Mouse (Mus musculus) embryonic facial prominence, embryonic 14.5 days (tissue): Measurements from ENCODE around the gene Card10. TPM values are rescaled to one million over a fixed set of nuclear protein-coding genes. Genes with fewer than 3 reads are reported as not detected.

ENCODE experiments used
- ATAC-seq: fragments of 200-750 bp; cut with Nextera tagmentation; 2 replicates; pipeline ENCODE4 v1.8.0; 2017; ENCODE audit warnings: low read depth, moderate number of reproducible peaks, moderate TSS enrichment
- DNase-seq: peaks from one replicate; pipeline ENCODE4 v3.0.0-alpha.2; 2015; ENCODE audit warnings: low spot score
- H3K27ac ChIP-seq: fragments of 300-500 bp; sonication (generic); replicated peaks from 2 replicates; pipeline ENCODE4 v1.5.1; 2014; ENCODE audit warnings: low read depth, mild to moderate bottlenecking, low read length, moderate library complexity
- H3K27me3 ChIP-seq: fragments of 300-500 bp; sonication (generic); replicated peaks from 2 replicates; pipeline ENCODE4 v1.6.1; 2014; ENCODE audit warnings: low read length; ENCODE audit not compliant: control insufficient read depth, insufficient read depth
- H3K36me3 ChIP-seq: fragments of 300-500 bp; sonication (generic); 2 replicates; pipeline ENCODE4 v1.6.1; 2014; ENCODE audit warnings: low read length, mixed read lengths; ENCODE audit not compliant: control insufficient read depth, insufficient read depth
- H3K4me1 ChIP-seq: fragments of 300-500 bp; sonication (generic); 2 replicates; pipeline ENCODE4 v1.6.1; 2014; ENCODE audit warnings: antibody characterized with exemption, low read length; ENCODE audit not compliant: control insufficient read depth, insufficient read depth
- H3K4me2 ChIP-seq: fragments of 300-500 bp; sonication (generic); 2 replicates; pipeline ENCODE4 v1.6.1; 2014; ENCODE audit warnings: low read depth, mild to moderate bottlenecking, low read length, moderate library complexity, mixed read lengths
- H3K4me3 ChIP-seq: fragments of 300-500 bp; sonication (generic); 2 replicates; pipeline ENCODE4 v1.5.1; 2014; ENCODE audit warnings: low read depth, mild to moderate bottlenecking, low read length
- H3K9ac ChIP-seq: fragments of 300-500 bp; sonication (generic); 2 replicates; pipeline ENCODE4 v1.6.1; 2014; ENCODE audit warnings: low read depth, mild to moderate bottlenecking, low read length, moderate library complexity, mixed read lengths
- H3K9me3 ChIP-seq: fragments of 300-500 bp; sonication (generic); 2 replicates; pipeline ENCODE4 v1.6.1; 2016; ENCODE audit warnings: low read length; ENCODE audit not compliant: control insufficient read depth
- WGBS: fragments of 180-500 bp; shearing (Covaris S2); extraction: QIAGEN DNeasy Blood & Tissue Kit; methylation state at CpG from one replicate; pipeline ENCODE4 v1.1.7; 2014; 5-methylcytosine and 5-hydroxymethylcytosine counted together
- polyA plus RNA-seq: library from polyadenylated mRNA; unstranded; fragments of >200 nt; fragmentation: Nextera tagmentation; extraction: Ambion mirVana; gene quantifications from 2 replicates; pipeline ENCODE4 v1.2.1, GENCODE M21; 2014

Card10 gene
- polyA plus RNA-seq, 1 experiment from 2014 or later: 6.1 TPM

DNA sequence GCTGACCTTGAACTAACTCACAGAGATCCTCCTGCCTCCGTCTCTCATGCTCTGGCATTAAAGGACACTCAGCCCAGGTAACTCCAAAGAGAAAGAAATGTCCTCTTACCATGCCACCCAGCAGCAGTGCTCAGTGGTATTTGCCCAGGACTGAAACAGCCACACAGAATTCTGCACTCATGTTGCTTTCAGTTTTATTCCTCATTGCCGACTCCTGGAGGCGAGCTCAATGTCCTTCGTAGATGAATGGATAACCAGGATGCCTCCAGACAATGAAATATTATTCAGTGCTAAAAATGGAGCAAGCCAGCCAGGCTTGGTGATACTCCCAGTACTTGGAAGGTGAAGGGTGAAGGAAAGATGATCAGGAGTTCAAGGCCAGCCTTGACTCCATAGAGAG is 10.8 kb upstream of the Card10 start:
- Histone ChIP-seq H3K9me3 (no peaks in the 10 kb centered on the region), H3K27me3 (no peaks in the 10 kb centered on the region), H3K4me3 (no peak overlapping the region), H3K4me1 (no peaks in the 10 kb centered on the region; the same call in 1 of the 2 replicates), H3K27ac (no peak overlapping the region), H3K9ac (no peak overlapping the region), H3K4me2 (no peak overlapping the region), H3K36me3 (no peaks in the 10 kb centered on the region)
- no peak for DNase-seq
- 88% methylated on average over 4 of the region's 4 CpGs for WGBS
- no peak for ATAC-seq

- Histone ChIP-seq H3K9me3 (no peaks in the 10 kb centered on the region), H3K27ac (no peak overlapping the region), H3K4me2 (no peak overlapping the region), H3K4me1 (no peaks in the 10 kb centered on the region; the same call in 1 of the 2 replicates), H3K9ac (no peak overlapping the region), H3K27me3 (no peaks in the 10 kb centered on the region), H3K4me3 (no peak overlapping the region), H3K36me3 (no peaks in the 10 kb centered on the region)
- ATAC-seq: 0 out of 2 replicates have a peak, but pooled peaks have one; percentile 22
- 72% methylated on average over 8 of the region's 9 CpGs for WGBS
- DNase-seq: no peak
Measured at GRCm38 (mm10) chr15:78810146-78810545, 7.3 kb upstream of the Card10 start.

DNA sequence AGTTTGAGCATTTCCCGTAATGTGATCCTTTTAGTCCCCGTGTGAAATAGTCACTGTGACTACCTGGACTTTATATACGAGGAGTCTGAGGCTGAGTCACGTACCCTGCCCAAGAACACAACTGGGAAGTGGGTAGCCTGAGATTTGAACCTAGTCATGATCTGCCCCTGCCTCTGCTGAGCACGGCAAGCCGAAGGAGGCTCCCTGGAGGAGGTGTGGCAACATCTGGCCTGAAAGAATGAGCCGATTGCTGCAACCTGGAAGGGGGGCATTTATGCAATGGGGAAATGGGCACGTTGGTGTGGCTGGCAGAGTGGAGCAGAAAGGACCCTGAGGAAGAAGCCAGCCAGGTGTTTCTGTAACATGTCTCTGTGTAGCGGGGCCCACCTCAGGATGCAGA is 6.9 kb upstream of the Card10 start:
- WGBS: 43% methylated on average over 9 of the region's 9 CpGs
- H3K9me3 ChIP-seq: no peaks in the 10 kb centered on the region
- no peak for DNase-seq

DNA sequence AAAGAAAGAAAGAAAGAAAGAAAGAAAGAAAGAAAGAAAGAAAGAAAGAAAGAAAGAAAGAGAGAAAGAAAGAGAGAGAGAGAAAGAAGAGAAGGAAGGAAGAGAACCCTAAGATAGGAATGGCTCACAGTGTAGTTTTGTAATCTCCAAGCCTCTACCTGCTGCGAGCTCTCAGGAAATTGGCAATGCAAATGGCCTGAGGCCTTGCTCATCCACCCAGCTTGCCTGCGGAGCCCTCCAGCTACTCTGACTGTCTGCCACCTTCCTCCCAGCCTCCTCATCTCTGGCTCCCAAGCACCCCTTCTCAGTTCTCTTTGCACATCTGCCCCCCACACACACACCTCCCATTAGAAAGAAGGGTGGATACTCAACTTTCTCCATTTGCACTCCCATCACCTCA is 6.1 kb upstream of the Card10 start:
- no peak overlapping the region for H3K4me3 ChIP-seq
- H3K4me2 ChIP-seq: no peak overlapping the region
- no peaks in the 10 kb centered on the region; the same call in 1 of the 2 replicates for H3K4me1 ChIP-seq
- H3K27ac ChIP-seq: no peak overlapping the region
- H3K36me3 ChIP-seq: no peaks in the 10 kb centered on the region
- H3K27me3 ChIP-seq: peaks cover 5% of the 10 kb centered on the region; the same call in 1 of the 2 replicates
- H3K9me3 ChIP-seq: no peaks in the 10 kb centered on the region
- WGBS: 67% methylated on average over 2 of the region's 2 CpGs
- ATAC-seq (no peak), DNase-seq (no peak)
- no peak overlapping the region for H3K9ac ChIP-seq

More for the DNA sequence above, 6.9 kb upstream of the Card10 start:
- ATAC-seq: no peak
- Histone ChIP-seq H3K9ac (no peak overlapping the region), H3K4me2 (no peak overlapping the region), H3K4me3 (no peak overlapping the region), H3K27ac (no peak overlapping the region), H3K27me3 (0 out of 2 replicates have a peak, but pooled peaks cover 3% of the 10 kb centered on the region), H3K4me1 (no peaks in the 10 kb centered on the region; the same call in 1 of the 2 replicates), H3K36me3 (no peaks in the 10 kb centered on the region)

DNA sequence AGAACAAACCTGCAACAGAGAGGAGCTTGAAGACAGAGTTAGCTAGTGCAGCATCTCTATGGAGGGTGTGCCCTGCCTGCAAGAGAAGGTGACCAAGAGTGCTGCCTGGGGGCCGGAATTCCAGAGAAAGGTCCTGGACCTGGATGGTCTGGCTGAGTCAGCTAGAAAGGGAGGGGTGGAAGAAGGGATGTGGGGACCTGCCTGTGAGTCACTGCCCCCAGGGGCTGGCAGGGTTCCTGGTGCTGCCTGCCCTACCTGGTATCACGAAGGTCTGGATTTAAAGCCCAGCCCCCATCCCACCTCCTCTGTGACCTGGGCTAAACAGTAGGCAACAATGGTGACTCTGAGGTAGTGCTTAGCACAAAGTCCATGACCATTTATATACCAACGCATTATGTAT is 4.3 kb upstream of the Card10 start:
- Histone ChIP-seq H3K4me3 (no peak overlapping the region), H3K27ac (no peak overlapping the region), H3K9me3 (no peaks in the 10 kb centered on the region), H3K4me1 (no peaks in the 10 kb centered on the region; the same call in 1 of the 2 replicates), H3K36me3 (no peaks in the 10 kb centered on the region), H3K27me3 (peaks cover 22% of the 10 kb centered on the region), H3K9ac (no peak overlapping the region), H3K4me2 (no peak overlapping the region)
- WGBS: 71% methylated on average over 3 of the region's 3 CpGs
- DNase-seq: no peak
- ATAC-seq: no peak

DNA sequence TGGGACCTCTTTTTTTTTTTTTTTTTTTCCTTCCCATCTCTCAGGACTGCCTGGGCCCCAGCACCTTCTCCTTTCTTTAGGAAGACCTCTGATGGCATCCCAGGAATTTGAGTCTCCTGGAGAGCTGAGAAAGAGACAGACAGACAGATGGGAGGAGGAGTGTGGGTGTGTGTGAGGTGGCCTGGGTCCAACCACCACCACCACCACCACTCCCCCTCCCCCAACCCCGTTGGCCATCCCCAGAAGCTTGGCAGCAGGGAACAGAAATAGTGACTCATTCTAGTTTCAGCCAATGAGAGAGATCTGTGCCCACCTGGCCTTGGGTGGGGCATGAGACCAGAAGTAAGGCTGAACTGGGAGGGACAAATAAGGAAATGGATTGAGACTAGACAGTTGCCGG is 3.8 kb upstream of the Card10 start:
- ATAC-seq: no peak
- Histone ChIP-seq H3K9me3 (no peaks in the 10 kb centered on the region), H3K4me2 (no peak overlapping the region), H3K27ac (no peak overlapping the region), H3K36me3 (no peaks in the 10 kb centered on the region), H3K9ac (no peak overlapping the region), H3K4me3 (no peak overlapping the region), H3K27me3 (peaks cover 28% of the 10 kb centered on the region), H3K4me1 (no peaks in the 10 kb centered on the region; the same call in 1 of the 2 replicates)
- no peak for DNase-seq
- WGBS: 25% methylated on average over 2 of the region's 2 CpGs

- Histone ChIP-seq H3K36me3 (no peaks in the 10 kb centered on the region), H3K4me1 (no peaks in the 10 kb centered on the region; the same call in 1 of the 2 replicates), H3K27me3 (peaks cover 39% of the 10 kb centered on the region), H3K27ac (no peak overlapping the region), H3K9ac (no peak overlapping the region), H3K4me3 (no peak overlapping the region), H3K4me2 (no peak overlapping the region), H3K9me3 (no peaks in the 10 kb centered on the region)
- no peak for DNase-seq
- WGBS: 76% methylated on average over 2 of the region's 2 CpGs
- ATAC-seq: no peak
Measured at GRCm38 (mm10) chr15:78805351-78805750, 2.5 kb upstream of the Card10 start.

- H3K9ac ChIP-seq: no peak overlapping the region
- no peaks in the 10 kb centered on the region; the same call in 1 of the 2 replicates for H3K4me1 ChIP-seq
- H3K4me2 ChIP-seq: no peak overlapping the region
- whole genome bisulfite sequencing: 10% methylated on average over 6 of the region's 6 CpGs
- DNase-seq (no peak), ATAC-seq (no peak)
- H3K9me3 ChIP-seq: no peaks in the 10 kb centered on the region
- H3K36me3 ChIP-seq: no peaks in the 10 kb centered on the region
- H3K27me3 ChIP-seq: peaks cover 39% of the 10 kb centered on the region
- H3K27ac ChIP-seq: no peak overlapping the region
- no peak overlapping the region for H3K4me3 ChIP-seq
Measured at GRCm38 (mm10) chr15:78804326-78804725, 1.5 kb upstream of the Card10 start.

- Histone ChIP-seq H3K36me3 (no peaks in the 10 kb centered on the region), H3K4me2 (peak overlapping the region; percentile 97; the same call in 1 of the 2 replicates), H3K4me1 (no peaks in the 10 kb centered on the region; the same call in 1 of the 2 replicates), H3K27me3 (peaks cover 39% of the 10 kb centered on the region), H3K4me3 (peak overlapping the region; percentile 63), H3K9me3 (no peaks in the 10 kb centered on the region), H3K9ac (no peak overlapping the region), H3K27ac (no peak overlapping the region)
- no peak for DNase-seq
- WGBS: 11% methylated on average over 8 of the region's 8 CpGs
- no peak for ATAC-seq
Measured at GRCm38 (mm10) chr15:78803499-78803900, 658 bp upstream of the Card10 start.
